Mouse (Mus musculus): ENCODE measurements around the gene Pyy.
A peak's percentile ranks its signal among the peaks of the same experiment; 100 is the strongest.

Pyy gene

GRCm38 (mm10) chr11:102089088-102089808 is 18.4 kb downstream of the Pyy start:
- DNase-seq, result peak; percentile 59

- peak; percentile 59 for DNase-seq
Observed at GRCm38 (mm10) chr11:102087931-102088898, 19.4 kb downstream of the Pyy start, which contains the start of gene Mpp2. TSS of gene Mpp2 (minus strand) at chr11:102088515.

GRCm38 (mm10) chr11:102087081-102087751 is 20.4 kb downstream of the Pyy start:
- DNase-seq, result peak; percentile 69

GRCm38 (mm10) chr11:102086331-102086730 is 21.3 kb downstream of the Pyy start:
- DNase-seq, result no peak

- no peak for DNase-seq
Observed at GRCm38 (mm10) chr11:102084159-102084558, 23.5 kb downstream of the Pyy start.

- no peak for DNase-seq
Observed at GRCm38 (mm10) chr11:102083193-102083592, 24.4 kb downstream of the Pyy start.

GRCm38 (mm10) chr11:102082322-102082721 is 25.3 kb downstream of the Pyy start:
- DNase-seq, result peak; percentile 40

GRCm38 (mm10) chr11:102073722-102074121 is 33.9 kb downstream of the Pyy start:
- DNase-seq, result no peak

GRCm38 (mm10) chr11:102072729-102073128 is 34.9 kb downstream of the Pyy start:
- no peak for DNase-seq

GRCm38 (mm10) chr11:102070426-102070825 is 37.2 kb downstream of the Pyy start:
- no peak for DNase-seq

- DNase-seq, result no peak
Observed at GRCm38 (mm10) chr11:102069633-102070032, 38.0 kb downstream of the Pyy start.

- DNase-seq, result no peak
Observed at GRCm38 (mm10) chr11:102068969-102069368, 38.7 kb downstream of the Pyy start.

GRCm38 (mm10) chr11:102063076-102063475 is 44.6 kb downstream of the Pyy start:
- no peak for DNase-seq

GRCm38 (mm10) chr11:102061941-102062473 is 45.6 kb downstream of the Pyy start:
- DNase-seq, result no peak

GRCm38 (mm10) chr11:102061236-102061940 is 46.2 kb downstream of the Pyy start:
- peak; percentile 78 for DNase-seq
